In the genomic region with DNA sequence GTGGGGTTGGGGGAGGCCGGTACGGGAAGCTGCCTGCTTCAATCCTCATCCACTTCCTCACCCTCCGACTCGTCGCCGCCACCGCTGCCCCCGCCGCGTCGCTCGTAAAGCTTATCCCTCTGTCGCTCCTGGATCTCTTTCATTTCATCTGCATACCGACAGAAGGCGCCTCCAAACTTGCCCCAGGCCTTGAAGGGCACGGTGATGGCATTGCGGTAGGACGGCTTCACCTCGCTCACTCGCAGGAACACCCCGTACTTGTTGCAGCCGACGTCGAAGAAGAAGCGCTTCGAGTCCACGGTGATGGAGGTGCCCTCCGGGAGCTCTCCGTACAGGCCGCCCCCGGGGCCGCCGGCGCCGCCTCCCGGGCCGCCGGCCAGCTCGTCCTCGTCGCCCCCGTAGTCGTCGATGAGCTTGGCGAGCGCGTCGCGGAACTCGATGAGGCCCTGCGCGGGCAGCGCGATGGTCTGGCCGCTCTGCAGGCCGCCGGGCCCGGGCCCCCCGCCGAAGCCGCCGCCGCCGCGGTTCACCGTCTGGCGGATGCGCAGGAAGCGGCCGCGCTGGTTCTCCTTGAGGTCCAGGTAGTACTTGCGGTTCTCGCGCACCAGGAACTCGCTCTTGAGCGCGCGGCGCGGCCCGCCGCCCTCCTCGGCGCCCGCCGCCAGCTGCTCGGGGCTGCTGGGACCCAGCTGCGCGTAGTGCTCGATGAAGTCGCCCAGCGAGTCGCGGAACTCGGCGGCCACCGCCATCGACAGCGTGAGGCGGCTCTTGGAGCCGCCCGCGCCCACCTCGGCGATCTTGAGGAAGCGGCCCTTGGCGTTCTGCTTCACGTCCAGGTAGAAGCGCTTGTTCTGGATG, we compare ENCODE assay signal across 8 mouse cellular contexts. TPM values are rescaled to one million over a fixed set of nuclear protein-coding genes. Genes with fewer than 3 reads are reported as not detected.
DNase-seq lines count a peak whose midpoint lies in the region; ATAC-seq lines count a peak whose summit lies in the region.

No protein-coding gene starts in this region.

- ATAC-seq in embryonic facial prominence, embryonic 11.5 days (replicated peaks; ENCODE audit: insufficient number of reproducible peaks, low FRiP score, low TSS enrichment, low read depth) = 0 out of 2 replicates have a peak, but pooled peaks have one; percentile 9
- peak; percentile 36 for ATAC-seq in granulocyte monocyte progenitor cell, adult 5-6 weeks (replicated peaks; ENCODE audit: poor library complexity, severe bottlenecking)
- peak; percentile 52 for ATAC-seq in intestine, embryonic 16.5 days
- peak; percentile 37 for ATAC-seq in limb, embryonic 13.5 days (ENCODE audit: low FRiP score, low read depth)
- ATAC-seq in midbrain, embryonic 13.5 days = peak; percentile 46

- no peaks in the 10 kb centered on the region for H3K27me3 ChIP-seq in embryonic facial prominence, embryonic 11.5 days (ENCODE audit: control insufficient read depth, insufficient read depth, low read length)
- no peaks in the 10 kb centered on the region for H3K27me3 ChIP-seq in intestine, embryonic 16.5 days (replicated peaks; ENCODE audit: control insufficient read depth, insufficient read depth, low read length)
- H3K27me3 ChIP-seq in limb, embryonic 13.5 days = no peaks in the 10 kb centered on the region
- H3K27me3 ChIP-seq in midbrain, embryonic 13.5 days = no peaks in the 10 kb centered on the region

- peak overlapping the region; percentile 66 for H3K4me2 ChIP-seq in embryonic facial prominence, embryonic 11.5 days (ENCODE audit: low read depth, low read length)
- H3K4me2 ChIP-seq in intestine, embryonic 16.5 days (ENCODE audit: low read depth, low read length) = peak overlapping the region; percentile 75
- H3K4me2 ChIP-seq in limb, embryonic 13.5 days (replicated peaks) = peak overlapping the region; percentile 78
- H3K4me2 ChIP-seq in midbrain, embryonic 13.5 days (replicated peaks) = peak overlapping the region; percentile 97

- peak overlapping the region; percentile 96 for H3K9ac ChIP-seq in embryonic facial prominence, embryonic 11.5 days (replicated peaks; ENCODE audit: low read length)
- H3K9ac ChIP-seq in intestine, embryonic 16.5 days (ENCODE audit: low read depth, low read length) = peak overlapping the region; percentile 96
- H3K9ac ChIP-seq in limb, embryonic 13.5 days = peak overlapping the region; percentile 98
- H3K9ac ChIP-seq in midbrain, embryonic 13.5 days (replicated peaks) = peak overlapping the region; percentile 98

- WGBS in embryonic facial prominence, embryonic 11.5 days = under 1% methylated on average over 103 of the region's 109 CpGs
- 0% methylated on average over 107 of the region's 109 CpGs for WGBS in intestine, embryonic 16.5 days
- under 1% methylated on average over 100 of the region's 109 CpGs for WGBS in limb, embryonic 13.5 days
- WGBS in midbrain, embryonic 13.5 days = under 1% methylated on average over 97 of the region's 109 CpGs

- no peaks in the 10 kb centered on the region for H3K4me1 ChIP-seq in embryonic facial prominence, embryonic 11.5 days (ENCODE audit: control insufficient read depth, insufficient read depth, low read length)
- H3K4me1 ChIP-seq in intestine, embryonic 16.5 days (ENCODE audit: control insufficient read depth, insufficient read depth, low read length) = peaks cover 8% of the 10 kb centered on the region
- H3K4me1 ChIP-seq in limb, embryonic 13.5 days = peaks cover 38% of the 10 kb centered on the region
- H3K4me1 ChIP-seq in midbrain, embryonic 13.5 days (replicated peaks) = peaks cover 46% of the 10 kb centered on the region

- H3K36me3 ChIP-seq in embryonic facial prominence, embryonic 11.5 days (replicated peaks; ENCODE audit: control insufficient read depth, insufficient read depth, low read depth, low read length) = no peaks in the 10 kb centered on the region
- no peaks in the 10 kb centered on the region for H3K36me3 ChIP-seq in intestine, embryonic 16.5 days (ENCODE audit: control insufficient read depth, insufficient read depth, low read length)
- peaks cover 5% of the 10 kb centered on the region; the same call in 1 of the 2 replicates for H3K36me3 ChIP-seq in limb, embryonic 13.5 days
- H3K36me3 ChIP-seq in midbrain, embryonic 13.5 days = no peaks in the 10 kb centered on the region

- peak overlapping the region; percentile 97 for H3K27ac ChIP-seq in embryonic facial prominence, embryonic 11.5 days (replicated peaks; ENCODE audit: low read depth, low read length)
- peak overlapping the region; percentile 99 for H3K27ac ChIP-seq in intestine, embryonic 16.5 days (ENCODE audit: low read length)
- H3K27ac ChIP-seq in limb, embryonic 13.5 days = peak overlapping the region; percentile 97
- peak overlapping the region; percentile 96 for H3K27ac ChIP-seq in midbrain, embryonic 13.5 days

- DNase-seq in left cerebral cortex, adult 18-20 months (ENCODE audit: low spot score in 2 of 2) = peak; percentile 30 to 61
- no peak for DNase-seq in left cerebral cortex, adult 11 months (ENCODE audit: low spot score)
- DNase-seq in embryonic facial prominence, embryonic 11.5 days (ENCODE audit: low spot score) = peak; percentile 35
- DNase-seq in spleen, adult 12 weeks (ENCODE audit: low spot score) = peak; percentile 55

- no peaks in the 10 kb centered on the region for H3K9me3 ChIP-seq in embryonic facial prominence, embryonic 11.5 days (replicated peaks; ENCODE audit: control insufficient read depth, low read length)
- H3K9me3 ChIP-seq in intestine, embryonic 16.5 days (ENCODE audit: control insufficient read depth, low read length) = no peaks in the 10 kb centered on the region
- no peaks in the 10 kb centered on the region for H3K9me3 ChIP-seq in limb, embryonic 13.5 days
- no peaks in the 10 kb centered on the region for H3K9me3 ChIP-seq in midbrain, embryonic 13.5 days

- H3K4me3 ChIP-seq in embryonic facial prominence, embryonic 11.5 days (ENCODE audit: low read depth, low read length) = peak overlapping the region; percentile 96
- H3K4me3 ChIP-seq in intestine, embryonic 16.5 days (ENCODE audit: low read length) = peak overlapping the region; percentile 95
- peak overlapping the region; percentile 98 for H3K4me3 ChIP-seq in limb, embryonic 13.5 days
- peak overlapping the region; percentile 99 for H3K4me3 ChIP-seq in midbrain, embryonic 13.5 days (replicated peaks)

RNA-seq across cellular contexts. Expression of a gene that starts 0.6 kb away (rescaled TPM):
- total RNA-seq in left cerebral cortex, adult 18-20 months (2021) = 100 to 1,000 TPM; 248 to 265 TPM
- 14.8 and 15.8 TPM in 2 replicates for polyA plus RNA-seq in embryonic facial prominence, embryonic 11.5 days (2014; fragmentation: Nextera tagmentation; extraction: Ambion mirVana)
- 29.3 and 36.4 TPM in 2 replicates for total RNA-seq in granulocyte monocyte progenitor cell, adult 5-6 weeks (2014; fragmentation: Nextera tagmentation)
- 35.7 and 43.4 TPM in 2 replicates for total RNA-seq in granulocyte monocyte progenitor cell, adult 5-6 weeks (2017)
- 24.6 and 24.8 TPM in 2 replicates for polyA plus RNA-seq in intestine, embryonic 16.5 days (2015; fragmentation: Nextera tagmentation; extraction: Ambion mirVana)
- polyA plus RNA-seq in limb, embryonic 13.5 days (2015; fragmentation: Nextera tagmentation; extraction: Ambion mirVana) = 30.5 and 32.1 TPM in 2 replicates
- polyA plus RNA-seq in midbrain, embryonic 13.5 days (2015; fragmentation: Nextera tagmentation; extraction: Ambion mirVana) = 12.7 and 13.9 TPM in 2 replicates

RNA-seq across cellular contexts. Expression of a gene that starts 30.9 kb away (rescaled TPM):
- total RNA-seq in left cerebral cortex, adult 18-20 months (2021) = 10 to 100 TPM; 41.4 to 42.5 TPM
- polyA plus RNA-seq in embryonic facial prominence, embryonic 11.5 days (2014; fragmentation: Nextera tagmentation; extraction: Ambion mirVana) = 853 and 854 TPM in 2 replicates
- 152 and 264 TPM in 2 replicates for total RNA-seq in granulocyte monocyte progenitor cell, adult 5-6 weeks (2014; fragmentation: Nextera tagmentation)
- 119 and 143 TPM in 2 replicates for total RNA-seq in granulocyte monocyte progenitor cell, adult 5-6 weeks (2017)
- 393 and 415 TPM in 2 replicates for polyA plus RNA-seq in intestine, embryonic 16.5 days (2015; fragmentation: Nextera tagmentation; extraction: Ambion mirVana)
- 657 and 704 TPM in 2 replicates for polyA plus RNA-seq in limb, embryonic 13.5 days (2015; fragmentation: Nextera tagmentation; extraction: Ambion mirVana)
- 605 and 617 TPM in 2 replicates for polyA plus RNA-seq in midbrain, embryonic 13.5 days (2015; fragmentation: Nextera tagmentation; extraction: Ambion mirVana)

RNA-seq across cellular contexts. Expression of a gene that starts 45.7 kb away (rescaled TPM):
- under 1 TPM; 0.23 to 0.49 TPM for total RNA-seq in left cerebral cortex, adult 18-20 months (2021)
- 0.29 and 0.67 TPM in 2 replicates for polyA plus RNA-seq in embryonic facial prominence, embryonic 11.5 days (2014; fragmentation: Nextera tagmentation; extraction: Ambion mirVana)
- 84.4 and 96.4 TPM in 2 replicates for total RNA-seq in granulocyte monocyte progenitor cell, adult 5-6 weeks (2014; fragmentation: Nextera tagmentation)
- 47.8 and 57.4 TPM in 2 replicates for total RNA-seq in granulocyte monocyte progenitor cell, adult 5-6 weeks (2017)
- polyA plus RNA-seq in intestine, embryonic 16.5 days (2015; fragmentation: Nextera tagmentation; extraction: Ambion mirVana) = 2.3 and 3.1 TPM in 2 replicates
- polyA plus RNA-seq in limb, embryonic 13.5 days (2015; fragmentation: Nextera tagmentation; extraction: Ambion mirVana) = 1.5 and 2.1 TPM in 2 replicates
- polyA plus RNA-seq in midbrain, embryonic 13.5 days (2015; fragmentation: Nextera tagmentation; extraction: Ambion mirVana) = 0.27 and 0.32 TPM in 2 replicates

RNA-seq across cellular contexts. Expression of a gene that starts 59.9 kb away (rescaled TPM):
- total RNA-seq in left cerebral cortex, adult 18-20 months (2021) = 1,000 to 10,000 TPM; 1,850 TPM
- polyA plus RNA-seq in embryonic facial prominence, embryonic 11.5 days (2014; fragmentation: Nextera tagmentation; extraction: Ambion mirVana) = 5,819 and 6,203 TPM in 2 replicates
- total RNA-seq in granulocyte monocyte progenitor cell, adult 5-6 weeks (2014; fragmentation: Nextera tagmentation) = 4,322 and 4,754 TPM in 2 replicates
- 1,769 and 2,269 TPM in 2 replicates for total RNA-seq in granulocyte monocyte progenitor cell, adult 5-6 weeks (2017)
- 5,222 and 5,444 TPM in 2 replicates for polyA plus RNA-seq in intestine, embryonic 16.5 days (2015; fragmentation: Nextera tagmentation; extraction: Ambion mirVana)
- polyA plus RNA-seq in limb, embryonic 13.5 days (2015; fragmentation: Nextera tagmentation; extraction: Ambion mirVana) = 4,950 and 5,155 TPM in 2 replicates
- 3,782 and 3,914 TPM in 2 replicates for polyA plus RNA-seq in midbrain, embryonic 13.5 days (2015; fragmentation: Nextera tagmentation; extraction: Ambion mirVana)
